Mouse (Mus musculus) CH12.LX (cell line): ENCODE measurements around the gene Ifit1bl2. TPM values are rescaled to one million over a fixed set of nuclear protein-coding genes. Genes with fewer than 3 reads are reported as not detected.

Source experiments
- DNase-seq: peaks from one replicate; pipeline ENCODE4 v3.0.0-alpha.2; 2013; ENCODE audit errors: extremely low read depth
- H3K27ac ChIP-seq: 2 replicates; pipeline ENCODE4 v1.5.1; 2012; ENCODE audit warnings: low read depth, mild to moderate bottlenecking, control low read depth, moderate library complexity; ENCODE audit not compliant: insufficient read depth
- H3K27me3 ChIP-seq: replicated peaks from 2 replicates; pipeline ENCODE3; 2012; ENCODE audit warnings: inconsistent platforms
- H3K36me3 ChIP-seq, 2 experiments: replicated peaks in 1 of 2; 2 replicates each; pipeline versions ENCODE3 to v1.6.1; 2012; ENCODE audit warnings: inconsistent platforms in 1 of 2, low read length in 1 of 2, mild to moderate bottlenecking in 1 of 2, mixed read lengths in 1 of 2, moderate library complexity in 1 of 2; ENCODE audit not compliant: control insufficient read depth in 1 of 2, insufficient read depth in 1 of 2
- H3K4me1 ChIP-seq, 2 experiments: 2 replicates each; pipeline ENCODE4 v1.6.1; 2012; ENCODE audit warnings: inconsistent platforms in 1 of 2, moderate library complexity in 1 of 2; ENCODE audit not compliant: insufficient read depth in 2 of 2, control insufficient read depth in 1 of 2
- H3K4me2 ChIP-seq: 2 replicates; pipeline ENCODE4 v1.6.1; 2012; ENCODE audit warnings: low read depth, mild to moderate bottlenecking, control low read depth; ENCODE audit not compliant: poor library complexity, insufficient read depth, severe bottlenecking
- H3K4me3 ChIP-seq, 3 experiments: fragments of 150-350 bp in 1 of 3; sonication (generic) in 1 of 3; replicated peaks in 1 of 3; 2 replicates each; pipeline versions ENCODE3 to v1.5.1; 2011 to 2012; ENCODE audit warnings: low read depth in 2 of 3, low read length in 2 of 3, mild to moderate bottlenecking in 2 of 3, moderate library complexity in 2 of 3, control low read depth in 1 of 3, improper control_type of control experiment in 1 of 3, inconsistent platforms in 1 of 3, mixed read lengths in 1 of 3; ENCODE audit not compliant: poor library complexity in 1 of 3
- H3K79me2 ChIP-seq: replicated peaks from 2 replicates; pipeline ENCODE4 v1.6.1; 2012; ENCODE audit warnings: mild to moderate bottlenecking, moderate library complexity; ENCODE audit not compliant: control insufficient read depth, poor library complexity, insufficient read depth, severe bottlenecking; ENCODE audit errors: extremely low read depth
- H3K9ac ChIP-seq: 2 replicates; pipeline ENCODE4 v1.6.1; 2012; ENCODE audit warnings: low read depth, mild to moderate bottlenecking, control low read depth, moderate library complexity; ENCODE audit not compliant: insufficient read depth
- H3K9me3 ChIP-seq: replicated peaks from 2 replicates; pipeline ENCODE3; 2012; ENCODE audit warnings: low read length, inconsistent platforms, mixed read lengths
- BHLHE40 ChIP-seq: IDR thresholded peaks from 2 replicates; pipeline ENCODE4 v1.6.1; 2011; ENCODE audit warnings: mild to moderate bottlenecking, low read depth, low read length, improper control_type of control experiment
- ETS1 ChIP-seq: conservative IDR thresholded peaks from 2 replicates; pipeline ENCODE4 v1.6.1; 2012; ENCODE audit warnings: low read depth, mild to moderate bottlenecking, inconsistent platforms, low read length, improper control_type of control experiment, moderate library complexity
- IRF4 ChIP-seq: IDR thresholded peaks from 2 replicates; pipeline ENCODE4 v1.6.1; 2014; ENCODE audit warnings: low read depth, mild to moderate bottlenecking, inconsistent platforms, low read length, improper control_type of control experiment
- MYC ChIP-seq: IDR thresholded peaks from 2 replicates; pipeline ENCODE4 v1.6.1; 2011; ENCODE audit warnings: low read depth, mild to moderate bottlenecking, improper control_type of control experiment, low read length
- NRF1 ChIP-seq: IDR thresholded peaks from 2 replicates; pipeline ENCODE4 v1.6.1; 2014; ENCODE audit warnings: low read depth, mild to moderate bottlenecking, inconsistent platforms, low read length, improper control_type of control experiment, moderate library complexity
- UBTF ChIP-seq: IDR thresholded peaks from 2 replicates; pipeline ENCODE4 v1.6.1; 2012; ENCODE audit warnings: low read depth, mild to moderate bottlenecking, inconsistent platforms, low read length, improper control_type of control experiment, moderate library complexity
- ZMIZ1 ChIP-seq: IDR thresholded peaks from 2 replicates; pipeline ENCODE4 v1.6.1; 2012; ENCODE audit warnings: low read depth, mild to moderate bottlenecking, inconsistent platforms, low read length, improper control_type of control experiment
- dilution Hi-C: fragments of 300-500 bp; cut with MboI; formaldehyde crosslinking; loops from 2 replicates; pipeline ENCODE4 v1.14.3; 2020; ENCODE audit warnings: low sequenced_read_pairs; ENCODE audit not compliant: extremely low pct_unique_long_range_greater_than_20kb, extremely low pct_ligation_motif_present
- in situ Hi-C: fragments of 300-500 bp; cut with MboI; formaldehyde crosslinking; loops from 3 replicates; pipeline ENCODE4 v1.14.3; 2019; ENCODE audit warnings: low sequenced_read_pairs, low pct_ligation_motif_present, low pct_unique_long_range_greater_than_20kb, mixed read lengths
- polyA plus RNA-seq: library from polyadenylated mRNA; unstranded; fragments of >175 nt; gene quantifications from 2 replicates; pipeline ENCODE4 v1.2.1, GENCODE M21; 2012; ENCODE audit warnings: low read depth; ENCODE audit not compliant: insufficient read length
- total RNA-seq, 2 experiments: library from RNA; depleted of rRNA; stranded (reverse); fragments of 300-350 nt in 1 of 2; fragments of >200 nt in 1 of 2; gene quantifications; 2 replicates each; pipeline ENCODE4 v1.2.3; 2012 to 2014

Gene Ifit1bl2
- total and polyA plus RNA-seq, 3 experiments = 0.08 to 0.24 TPM; not detected in 1

- Histone ChIP-seq H3K79me2 (no peaks in the 10 kb centered on the region), H3K4me1 (peaks cover 0 to 24% of the 10 kb centered on the region in 2 experiments; a peak in 2 of 4 replicates), H3K4me3 (no peak overlapping the region), H3K4me2 (no peak overlapping the region), H3K27me3 (no peaks in the 10 kb centered on the region), H3K9me3 (no peaks in the 10 kb centered on the region), H3K27ac (no peak overlapping the region), H3K9ac (no peak overlapping the region), H3K36me3 (peaks cover 0 to 21% of the 10 kb centered on the region in 2 experiments)
- dilution Hi-C loops (no loop called here), in situ Hi-C loops (no loop called here)
- DNase-seq = peak; percentile 31
- TF ChIP-seq UBTF (no peak), ETS1 (peak; percentile 66), ZMIZ1 (no peak), BHLHE40 (0 out of 2 replicates have a peak, but pooled peaks have one; percentile 29), IRF4 (peak; percentile 6; the same call in 1 of the 2 replicates)
These were observed 70.6 kb downstream of the Ifit1bl2 start for GRCm38 (mm10) chr19:34569896-34570476.

GRCm38 (mm10) chr19:34568988-34569895 is 71.3 kb downstream of the Ifit1bl2 start:
- Histone ChIP-seq H3K9ac (no peak overlapping the region), H3K27ac (no peak overlapping the region), H3K4me3 (no peak overlapping the region), H3K79me2 (no peaks in the 10 kb centered on the region), H3K4me2 (no peak overlapping the region), H3K36me3 (peaks cover 0 to 17% of the 10 kb centered on the region in 2 experiments), H3K9me3 (no peaks in the 10 kb centered on the region), H3K27me3 (no peaks in the 10 kb centered on the region), H3K4me1 (peaks cover 0 to 24% of the 10 kb centered on the region in 2 experiments; a peak in 2 of 4 replicates)
- dilution Hi-C loops (no loop called here), in situ Hi-C loops (no loop called here)
- TF ChIP-seq NRF1 = no peak
- no peak for TF ChIP-seq MYC
- no peak for DNase-seq

Other genes starting within 250 kb of the Ifit1bl2 start
- gene Ch25h, start 165.6 kb downstream of the Ifit1bl2 start, total RNA-seq (2012; rRNA removed) = not detected in 2 replicates
- gene Ch25h, start 165.6 kb downstream of the Ifit1bl2 start, total RNA-seq (2014; rRNA removed) = not detected in 2 replicates
- gene Ch25h, start 165.6 kb downstream of the Ifit1bl2 start, polyA plus RNA-seq = not detected in 2 replicates
- gene Lipa, start 113.3 kb downstream of the Ifit1bl2 start, total RNA-seq (2012; rRNA removed) = 17.7 and 19.3 TPM in 2 replicates
- gene Lipa, start 113.3 kb downstream of the Ifit1bl2 start, total RNA-seq (2014; rRNA removed) = 38.1 and 43.5 TPM in 2 replicates
- 55.7 and 63.4 TPM in 2 replicates for gene Lipa, start 113.3 kb downstream of the Ifit1bl2 start, polyA plus RNA-seq
- 0.72 and 0.97 TPM in 2 replicates for gene Ifit2, start 90.0 kb downstream of the Ifit1bl2 start, total RNA-seq (2012; rRNA removed)
- 8.8 and 10.1 TPM in 2 replicates for gene Ifit2, start 90.0 kb downstream of the Ifit1bl2 start, total RNA-seq (2014; rRNA removed)
- 5.7 and 6.0 TPM in 2 replicates for gene Ifit2, start 90.0 kb downstream of the Ifit1bl2 start, polyA plus RNA-seq
- gene Ifit3, start 57.2 kb downstream of the Ifit1bl2 start, total RNA-seq (2012; rRNA removed) = 0.08 and 0.13 TPM in 2 replicates
- 0.65 and 1.0 TPM in 2 replicates for gene Ifit3, start 57.2 kb downstream of the Ifit1bl2 start, total RNA-seq (2014; rRNA removed)
- gene Ifit3, start 57.2 kb downstream of the Ifit1bl2 start, polyA plus RNA-seq = 0.87 and 1.0 TPM in 2 replicates
- not detected in 2 replicates for gene Ifit1bl1, start 38.8 kb downstream of the Ifit1bl2 start, total RNA-seq (2012; rRNA removed)
- 0.09 TPM in 1 of 2 replicates, not detected in the other for gene Ifit1bl1, start 38.8 kb downstream of the Ifit1bl2 start, total RNA-seq (2014; rRNA removed)
- gene Ifit1bl1, start 38.8 kb downstream of the Ifit1bl2 start, polyA plus RNA-seq = 0.15 and 0.26 TPM in 2 replicates
- gene Ifit3b, start 32.8 kb downstream of the Ifit1bl2 start, total RNA-seq (2012; rRNA removed) = not detected in 2 replicates
- not detected in 2 replicates for gene Ifit3b, start 32.8 kb downstream of the Ifit1bl2 start, total RNA-seq (2014; rRNA removed)
- gene Ifit3b, start 32.8 kb downstream of the Ifit1bl2 start, polyA plus RNA-seq = not detected in 2 replicates
- 0.25 TPM in 2 replicates for gene Ifit1, start 128 bp upstream of the Ifit1bl2 start, total RNA-seq (2012; rRNA removed)
- gene Ifit1, start 128 bp upstream of the Ifit1bl2 start, total RNA-seq (2014; rRNA removed) = 1.4 and 1.8 TPM in 2 replicates
- 2.3 and 2.5 TPM in 2 replicates for gene Ifit1, start 128 bp upstream of the Ifit1bl2 start, polyA plus RNA-seq
- gene Slc16a12, start 106.5 kb upstream of the Ifit1bl2 start, total RNA-seq (2012; rRNA removed) = 0.08 TPM in 2 replicates
- gene Slc16a12, start 106.5 kb upstream of the Ifit1bl2 start, total RNA-seq (2014; rRNA removed) = 0.08 and 0.46 TPM in 2 replicates
- 0.16 TPM in 1 of 2 replicates, not detected in the other for gene Slc16a12, start 106.5 kb upstream of the Ifit1bl2 start, polyA plus RNA-seq
- gene Pank1, start 238.7 kb upstream of the Ifit1bl2 start, total RNA-seq (2012; rRNA removed) = 1.7 and 1.8 TPM in 2 replicates
- 3.2 and 3.3 TPM in 2 replicates for gene Pank1, start 238.7 kb upstream of the Ifit1bl2 start, total RNA-seq (2014; rRNA removed)
- 2.9 and 3.2 TPM in 2 replicates for gene Pank1, start 238.7 kb upstream of the Ifit1bl2 start, polyA plus RNA-seq